Comparison of ENCODE assay signal across 12 mouse cellular contexts in genomic region chr19:5827456-5828154, GRCm38 (mm10). TPM values are rescaled to one million over a fixed set of nuclear protein-coding genes. Genes with fewer than 3 reads are reported as not detected.
DNase-seq lines count a peak whose midpoint lies in the region; ATAC-seq lines count a peak whose summit lies in the region.
"Had no signal": no experiment of that assay in that cellular context is flagged by ENCODE, and none has a peak within 500 bp of the region (broad histone marks: within the 10 kb centered on the region; RNA-seq: fewer than 3 reads in every experiment).

No protein-coding gene starts in this region.

- no peak overlapping the region for H3K9ac ChIP-seq in hindbrain, embryonic 13.5 days
- H3K9ac ChIP-seq in hindbrain, embryonic 11.5 days (ENCODE audit: low read depth, low read length): no peak overlapping the region
- H3K9ac ChIP-seq in heart, embryonic 15.5 days: peak overlapping the region; percentile 20; the same call in 1 of the 2 replicates
- H3K9ac ChIP-seq: neural tube, embryonic 13.5 days had no signal

- H3K4me3 ChIP-seq in hindbrain, embryonic 13.5 days: no peak overlapping the region
- no peak overlapping the region for H3K4me3 ChIP-seq in hindbrain, embryonic 11.5 days (ENCODE audit: low read depth, low read length)
- H3K4me3 ChIP-seq in heart, embryonic 15.5 days: no peak overlapping the region
- H3K4me3 ChIP-seq: neural tube, embryonic 13.5 days had no signal

- no peaks in the 10 kb centered on the region for H3K27me3 ChIP-seq in hindbrain, embryonic 13.5 days
- no peaks in the 10 kb centered on the region for H3K27me3 ChIP-seq in hindbrain, embryonic 11.5 days (ENCODE audit: control insufficient read depth, insufficient read depth, low read length)
- no peaks in the 10 kb centered on the region for H3K27me3 ChIP-seq in heart, embryonic 15.5 days
- H3K27me3 ChIP-seq: neural tube, embryonic 13.5 days had no signal

- H3K4me2 ChIP-seq in hindbrain, embryonic 13.5 days: no peak overlapping the region
- H3K4me2 ChIP-seq in hindbrain, embryonic 11.5 days (replicated peaks; ENCODE audit: low read depth, low read length): no peak overlapping the region
- H3K4me2 ChIP-seq in heart, embryonic 15.5 days: peak overlapping the region; percentile 25; the same call in 1 of the 2 replicates
- H3K4me2 ChIP-seq: neural tube, embryonic 13.5 days had no signal

- H3K36me3 ChIP-seq in hindbrain, embryonic 13.5 days: no peaks in the 10 kb centered on the region
- H3K36me3 ChIP-seq in hindbrain, embryonic 11.5 days (ENCODE audit: control insufficient read depth, insufficient read depth, low read length): no peaks in the 10 kb centered on the region
- no peaks in the 10 kb centered on the region for H3K36me3 ChIP-seq in heart, embryonic 15.5 days
- H3K36me3 ChIP-seq: neural tube, embryonic 13.5 days had no signal

- H3K4me1 ChIP-seq in hindbrain, embryonic 13.5 days (replicated peaks): peaks cover 20% of the 10 kb centered on the region
- no peaks in the 10 kb centered on the region for H3K4me1 ChIP-seq in hindbrain, embryonic 11.5 days (replicated peaks; ENCODE audit: control insufficient read depth, insufficient read depth, low read length)
- peaks cover 55% of the 10 kb centered on the region for H3K4me1 ChIP-seq in heart, embryonic 15.5 days (replicated peaks)

- H3K9me3 ChIP-seq in hindbrain, embryonic 13.5 days: no peaks in the 10 kb centered on the region
- no peaks in the 10 kb centered on the region for H3K9me3 ChIP-seq in hindbrain, embryonic 11.5 days (ENCODE audit: control insufficient read depth, low read length)
- no peaks in the 10 kb centered on the region for H3K9me3 ChIP-seq in heart, embryonic 15.5 days (replicated peaks)
- H3K9me3 ChIP-seq: neural tube, embryonic 13.5 days had no signal

- peak overlapping the region; percentile 18; the same call in 1 of the 2 replicates for H3K27ac ChIP-seq in hindbrain, embryonic 13.5 days
- no peak overlapping the region for H3K27ac ChIP-seq in hindbrain, embryonic 11.5 days (ENCODE audit: low read depth, low read length)
- peak overlapping the region; percentile 91 for H3K27ac ChIP-seq in heart, embryonic 15.5 days
- H3K27ac ChIP-seq: neural tube, embryonic 13.5 days had no signal

- DNase-seq in hindbrain, embryonic 11.5 days (ENCODE audit: low spot score): no peak
- DNase-seq in kidney, postnatal 36 days: peak; percentile 35 to 55
- peak; percentile 84 for DNase-seq in lung, postnatal 36 days
- DNase-seq in retina, postnatal 1 day: no peak
- no peak for DNase-seq in adrenal gland, postnatal 36 days
- DNase-seq: cerebellum, adult 9-11 months; gastrocnemius, postnatal 10 days; thymus, postnatal 14 days had no signal

- WGBS in hindbrain, embryonic 13.5 days: 74% methylated on average over 9 of the region's 9 CpGs
- WGBS in hindbrain, embryonic 11.5 days: 60% methylated on average over 9 of the region's 9 CpGs
- WGBS in heart, embryonic 15.5 days: 37% methylated on average over 9 of the region's 9 CpGs

- no peak for ATAC-seq in hindbrain, embryonic 13.5 days (ENCODE audit: low FRiP score)
- ATAC-seq in hindbrain, embryonic 11.5 days (ENCODE audit: low FRiP score): no peak
- ATAC-seq in heart, embryonic 15.5 days (replicated peaks; ENCODE audit: insufficient number of reproducible peaks, insufficient read depth, low FRiP score, low read depth): peak; percentile 59; the same call in 1 of the 2 replicates
- ATAC-seq in granulocyte monocyte progenitor cell, adult 5-6 weeks (replicated peaks; ENCODE audit: poor library complexity, severe bottlenecking): no peak

RNA-seq across cellular contexts. Expression of gene Frmd8, which starts 47.5 kb away (rescaled TPM):
- polyA plus RNA-seq in hindbrain, embryonic 13.5 days (2015; fragmentation: Nextera tagmentation; extraction: Ambion mirVana): 17.5 and 19.3 TPM in 2 replicates
- polyA plus RNA-seq in hindbrain, embryonic 11.5 days (2014; fragmentation: Nextera tagmentation; extraction: Ambion mirVana): 14.9 and 15.8 TPM in 2 replicates
- polyA plus RNA-seq in heart, embryonic 15.5 days (2015; fragmentation: Nextera tagmentation; extraction: Ambion mirVana): 25.1 and 35.1 TPM in 2 replicates
- total RNA-seq in granulocyte monocyte progenitor cell, adult 5-6 weeks (2014; fragmentation: Nextera tagmentation): 17.9 and 25.4 TPM in 2 replicates
- total RNA-seq in granulocyte monocyte progenitor cell, adult 5-6 weeks (2017): 19.0 and 28.4 TPM in 2 replicates
- 10 to 100 TPM; 35.5 to 52.6 TPM for total RNA-seq in adrenal gland, postnatal 36 days (2021)

RNA-seq across cellular contexts. Expression of gene Slc25a45, which starts 50.0 kb away (rescaled TPM):
- polyA plus RNA-seq in hindbrain, embryonic 13.5 days (2015; fragmentation: Nextera tagmentation; extraction: Ambion mirVana): 2.6 and 2.8 TPM in 2 replicates
- polyA plus RNA-seq in hindbrain, embryonic 11.5 days (2014; fragmentation: Nextera tagmentation; extraction: Ambion mirVana): 1.0 and 1.1 TPM in 2 replicates
- polyA plus RNA-seq in heart, embryonic 15.5 days (2015; fragmentation: Nextera tagmentation; extraction: Ambion mirVana): 3.2 and 4.2 TPM in 2 replicates
- total RNA-seq in granulocyte monocyte progenitor cell, adult 5-6 weeks (2014; fragmentation: Nextera tagmentation): 38.2 and 44.5 TPM in 2 replicates
- total RNA-seq in granulocyte monocyte progenitor cell, adult 5-6 weeks (2017): 35.5 and 35.6 TPM in 2 replicates
- 10 to 100 TPM in 1 of 2 experiments, 1 to 10 TPM in 1; 9.4 to 33.2 TPM for total RNA-seq in adrenal gland, postnatal 36 days (2021)

RNA-seq across cellular contexts. Expression of gene Scyl1, which starts 56.4 kb away (rescaled TPM):
- polyA plus RNA-seq in hindbrain, embryonic 13.5 days (2015; fragmentation: Nextera tagmentation; extraction: Ambion mirVana): 67.6 and 72.4 TPM in 2 replicates
- 47.2 and 55.7 TPM in 2 replicates for polyA plus RNA-seq in hindbrain, embryonic 11.5 days (2014; fragmentation: Nextera tagmentation; extraction: Ambion mirVana)
- 53.5 and 65.9 TPM in 2 replicates for polyA plus RNA-seq in heart, embryonic 15.5 days (2015; fragmentation: Nextera tagmentation; extraction: Ambion mirVana)
- total RNA-seq in granulocyte monocyte progenitor cell, adult 5-6 weeks (2014; fragmentation: Nextera tagmentation): 40.9 and 47.7 TPM in 2 replicates
- total RNA-seq in granulocyte monocyte progenitor cell, adult 5-6 weeks (2017): 22.8 and 23.3 TPM in 2 replicates
- total RNA-seq in adrenal gland, postnatal 36 days (2021): 100 to 1,000 TPM; 103 to 107 TPM

Comparison
In these comparisons a context has a peak if more than half of its experiments do, and no peak if none do; other contexts are left out.
1. DNase-seq: peak in kidney, postnatal 36 days (2 of 2) and lung, postnatal 36 days (single experiment); none in hindbrain, embryonic 11.5 days (single experiment), retina, postnatal 1 day (single experiment) and adrenal gland, postnatal 36 days (0 of 2).